Mouse (Mus musculus): ENCODE results near the gene Cenpm. TPM values are rescaled to one million over a fixed set of nuclear protein-coding genes. Genes with fewer than 3 reads are reported as not detected.

Cenpm gene
- total RNA-seq, 2 experiments from 2014 or later, result not detected

DNA sequence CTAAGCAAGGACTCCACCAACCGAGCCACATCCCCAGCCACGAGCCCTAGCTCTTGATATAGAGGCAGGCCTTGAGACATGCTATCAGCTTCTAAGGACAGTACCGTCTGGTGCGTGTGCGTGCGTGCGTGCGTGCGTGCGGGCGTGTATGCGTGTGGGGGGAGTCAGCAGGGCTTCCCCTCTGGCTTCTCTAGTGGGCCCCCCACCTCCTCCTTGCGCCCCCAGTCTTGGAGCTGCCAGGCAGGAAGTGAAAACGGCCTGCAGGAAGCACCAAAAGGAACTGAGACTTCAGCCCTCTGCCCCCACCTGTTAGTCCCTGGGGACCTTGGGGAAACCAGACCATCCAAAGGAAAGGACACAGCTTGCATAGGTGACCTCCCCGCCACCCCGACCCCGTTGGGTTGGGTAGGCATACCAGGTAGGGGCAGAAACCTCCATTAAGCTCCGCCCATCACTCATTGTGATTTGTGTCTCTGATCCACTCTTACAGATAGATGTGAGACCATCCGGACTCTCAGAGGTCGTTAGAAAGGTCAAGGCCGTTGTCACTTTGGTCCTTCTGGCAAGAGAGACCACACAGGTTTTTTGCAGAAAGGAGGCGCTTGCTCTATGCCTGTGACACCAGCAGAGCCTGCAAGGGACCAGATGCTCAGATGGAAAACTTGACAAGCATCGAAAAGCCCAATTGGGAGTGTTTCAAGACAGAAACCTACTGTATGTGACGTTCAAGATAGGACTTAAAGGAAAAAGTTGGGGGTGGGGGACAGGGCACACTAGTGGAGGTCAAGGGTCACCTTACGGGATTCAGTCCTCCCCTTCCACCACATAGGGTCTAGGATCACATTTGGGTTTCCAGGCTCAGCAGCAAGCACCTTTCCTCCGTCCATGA lies 25.5 kb downstream of the Cenpm start:
- intact Hi-C loops (cut with DNase I), result no loop called here
- no peak for DNase-seq
- no peak overlapping the region for H3K4me3 ChIP-seq
- no peak for TF ChIP-seq CTCF (IDR thresholded peaks at IDR 0.05)
- no peak overlapping the region for H3K27ac ChIP-seq

DNA sequence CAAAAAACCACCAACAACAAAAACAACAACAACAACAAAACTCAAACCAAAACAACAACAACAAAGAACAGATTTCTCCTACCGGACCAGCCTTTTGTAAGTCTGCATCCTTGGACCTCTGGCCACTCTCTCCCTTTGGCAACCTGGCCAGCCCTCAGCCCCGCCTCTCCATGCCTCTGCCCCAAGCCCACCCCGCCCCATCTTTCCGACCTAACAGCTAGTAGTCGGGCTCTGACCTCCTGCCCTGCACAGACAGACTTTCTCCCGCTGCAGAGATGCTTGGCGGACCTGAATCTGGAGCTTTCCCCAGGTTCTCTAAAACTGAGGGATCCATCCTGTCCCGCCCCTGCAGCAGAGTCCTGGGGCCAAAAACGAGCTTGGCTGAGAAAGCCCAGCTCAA lies 26.6 kb downstream of the Cenpm start:
- TF ChIP-seq CTCF (IDR thresholded peaks at IDR 0.05), result no peak
- Histone ChIP-seq H3K27ac (no peak overlapping the region), H3K4me3 (no peak overlapping the region)
- no peak for DNase-seq
- intact Hi-C loops (cut with DNase I), result no loop called here

DNA sequence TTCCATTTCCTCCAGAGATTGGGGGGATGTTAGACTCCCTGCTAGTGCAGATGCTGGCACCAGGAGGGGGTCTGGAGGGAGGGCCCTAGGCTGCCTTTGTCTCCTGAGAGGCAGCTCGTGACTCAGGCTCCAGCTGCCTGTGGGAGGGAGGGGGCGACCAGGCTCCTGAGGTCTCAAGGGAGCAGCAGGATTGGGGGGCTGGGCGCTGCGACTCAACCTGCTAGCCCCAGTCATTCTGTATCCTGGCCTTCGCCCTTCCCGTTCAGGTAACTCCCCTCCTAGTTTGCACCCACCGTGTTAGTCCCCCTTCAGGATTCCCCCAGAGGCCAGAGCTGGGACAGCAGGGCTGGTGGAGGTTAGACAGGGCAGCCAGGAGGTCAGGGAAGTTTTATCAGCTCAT lies 27.5 kb downstream of the Cenpm start:
- no peak for DNase-seq
- no peak overlapping the region for H3K27ac ChIP-seq
- no peak overlapping the region for H3K4me3 ChIP-seq
- TF ChIP-seq CTCF (IDR thresholded peaks at IDR 0.05), result no peak
- intact Hi-C loops (cut with DNase I), result no loop called here

DNA sequence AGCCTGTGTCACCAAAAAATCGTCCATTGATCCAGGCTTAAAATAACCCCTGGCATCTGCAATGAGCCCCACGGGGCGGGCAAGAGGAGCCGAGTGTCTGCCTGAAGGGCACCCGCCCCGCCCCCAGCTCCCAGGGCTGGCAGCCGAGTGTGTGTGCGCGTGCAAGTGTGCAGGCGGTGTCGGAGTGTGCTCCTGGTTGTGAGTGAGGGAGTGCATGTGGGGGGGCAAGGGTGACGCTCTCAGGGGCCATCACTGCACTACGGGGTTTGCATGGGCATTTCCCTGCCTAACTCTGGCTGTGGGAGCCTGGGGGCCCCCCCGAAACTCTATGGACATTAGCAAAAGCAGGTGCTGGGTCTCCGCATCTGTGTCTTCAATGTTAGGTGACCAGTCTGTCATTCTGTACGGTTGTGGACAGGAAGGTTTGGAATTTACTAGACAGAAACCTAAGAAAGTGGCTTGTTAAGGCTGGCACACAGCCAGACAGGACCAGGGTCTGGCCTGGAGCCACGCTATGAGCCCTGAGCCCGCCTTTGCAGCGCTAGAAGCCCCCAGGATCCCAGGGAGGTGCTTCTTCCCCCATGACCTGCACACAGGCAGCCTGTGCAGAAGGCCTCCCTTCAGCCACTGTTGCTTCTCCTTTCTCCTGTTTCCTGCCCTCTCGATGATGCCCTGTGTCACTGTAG lies 28.3 kb downstream of the Cenpm start:
- TF ChIP-seq CTCF (IDR thresholded peaks at IDR 0.05), result no peak
- Histone ChIP-seq H3K4me3 (no peak overlapping the region), H3K27ac (no peak overlapping the region)
- no peak for DNase-seq
- intact Hi-C loops (cut with DNase I), result no loop called here

DNA sequence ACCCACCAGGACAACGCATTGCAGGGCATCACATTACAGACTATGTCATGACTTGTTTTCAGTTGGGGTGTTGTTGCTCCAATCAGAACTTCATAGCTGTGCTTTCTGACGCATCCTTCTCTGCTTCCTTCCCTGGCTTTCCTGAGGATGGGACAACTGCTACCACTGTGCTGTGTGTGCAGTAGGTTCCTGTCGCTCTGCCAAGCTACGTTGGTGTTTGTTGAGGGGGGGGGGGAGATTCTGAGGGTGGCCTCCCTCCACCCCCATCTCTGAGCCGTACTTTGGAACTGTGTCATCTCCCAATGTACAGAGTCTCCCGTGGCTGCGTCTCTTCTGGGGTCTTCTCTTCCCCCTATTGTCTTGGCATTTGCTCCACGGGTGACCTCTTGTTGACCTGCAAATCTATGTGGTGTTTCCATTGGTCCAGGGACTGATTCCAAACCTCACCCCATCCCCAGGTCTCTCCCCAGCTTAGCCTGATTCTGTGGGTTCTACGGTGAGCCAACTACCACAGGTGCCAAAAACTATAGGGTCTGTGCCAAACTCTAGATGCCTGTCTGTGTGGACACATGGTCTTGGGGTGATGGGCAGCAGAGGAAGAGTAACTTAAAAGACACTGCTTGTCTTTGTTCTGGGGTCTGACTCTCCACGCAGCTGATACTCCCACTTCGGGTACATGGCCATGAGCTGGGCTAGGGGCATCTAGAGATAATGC lies 29.1 kb downstream of the Cenpm start:
- TF ChIP-seq CTCF (IDR thresholded peaks at IDR 0.05), result no peak
- no peak overlapping the region for H3K27ac ChIP-seq
- no peak overlapping the region for H3K4me3 ChIP-seq
- DNase-seq, result no peak
- intact Hi-C loops (cut with DNase I), result no loop called here

DNA sequence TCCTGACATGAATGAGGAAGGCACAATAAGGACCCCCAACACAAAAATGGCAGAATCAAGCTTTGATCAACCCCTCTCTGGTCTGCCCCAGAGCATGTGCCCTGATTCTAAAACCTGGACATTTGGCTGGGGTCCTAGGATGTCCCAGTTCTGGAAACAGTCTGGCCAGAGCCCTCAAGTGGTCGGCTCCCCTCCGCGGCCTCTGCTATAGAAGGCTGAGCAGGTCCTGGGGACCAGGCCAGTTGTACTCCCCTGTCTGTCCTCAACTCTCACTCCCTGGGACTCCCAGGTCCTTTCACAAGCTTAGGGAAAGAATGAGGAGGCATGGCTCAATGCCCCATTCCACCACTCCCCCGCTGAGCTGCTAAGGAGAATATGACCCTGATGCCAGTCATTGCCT lies 31.3 kb downstream of the Cenpm start:
- TF ChIP-seq CTCF (IDR thresholded peaks at IDR 0.05), result no peak
- intact Hi-C loops (cut with DNase I), result no loop called here
- Histone ChIP-seq H3K4me3 (no peak overlapping the region), H3K27ac (no peak overlapping the region)
- DNase-seq, result no peak

DNA sequence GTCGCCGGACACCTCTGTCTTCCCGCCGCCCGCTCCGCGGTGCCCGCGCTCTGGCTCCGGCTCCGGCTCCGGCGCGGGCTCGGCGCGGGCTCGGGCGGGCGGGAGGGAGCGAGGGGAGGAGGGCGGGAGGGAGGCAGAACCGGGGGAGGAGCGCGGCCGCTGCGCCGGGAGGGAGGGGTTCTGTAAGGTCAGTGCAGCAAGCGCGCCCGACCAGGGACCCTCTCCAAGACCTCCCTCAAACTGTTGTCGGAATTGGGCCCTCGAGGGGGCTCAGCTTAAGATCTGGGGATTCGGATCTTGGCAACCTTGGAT lies 31.8 kb downstream of the Cenpm start, which contains the start of gene Shisa8:
TSS of gene Shisa8 (minus strand) at position 64 of the 312 bp plus-strand sequence.
- Histone ChIP-seq H3K27ac (no peak within 1 kb of the TSS), H3K4me3 (peak within 1 kb of the TSS; percentile 68)
- DNase-seq, result no peak
- TF ChIP-seq CTCF (IDR thresholded peaks at IDR 0.05), result no peak
- intact Hi-C loops (cut with DNase I), result no loop called here

DNA sequence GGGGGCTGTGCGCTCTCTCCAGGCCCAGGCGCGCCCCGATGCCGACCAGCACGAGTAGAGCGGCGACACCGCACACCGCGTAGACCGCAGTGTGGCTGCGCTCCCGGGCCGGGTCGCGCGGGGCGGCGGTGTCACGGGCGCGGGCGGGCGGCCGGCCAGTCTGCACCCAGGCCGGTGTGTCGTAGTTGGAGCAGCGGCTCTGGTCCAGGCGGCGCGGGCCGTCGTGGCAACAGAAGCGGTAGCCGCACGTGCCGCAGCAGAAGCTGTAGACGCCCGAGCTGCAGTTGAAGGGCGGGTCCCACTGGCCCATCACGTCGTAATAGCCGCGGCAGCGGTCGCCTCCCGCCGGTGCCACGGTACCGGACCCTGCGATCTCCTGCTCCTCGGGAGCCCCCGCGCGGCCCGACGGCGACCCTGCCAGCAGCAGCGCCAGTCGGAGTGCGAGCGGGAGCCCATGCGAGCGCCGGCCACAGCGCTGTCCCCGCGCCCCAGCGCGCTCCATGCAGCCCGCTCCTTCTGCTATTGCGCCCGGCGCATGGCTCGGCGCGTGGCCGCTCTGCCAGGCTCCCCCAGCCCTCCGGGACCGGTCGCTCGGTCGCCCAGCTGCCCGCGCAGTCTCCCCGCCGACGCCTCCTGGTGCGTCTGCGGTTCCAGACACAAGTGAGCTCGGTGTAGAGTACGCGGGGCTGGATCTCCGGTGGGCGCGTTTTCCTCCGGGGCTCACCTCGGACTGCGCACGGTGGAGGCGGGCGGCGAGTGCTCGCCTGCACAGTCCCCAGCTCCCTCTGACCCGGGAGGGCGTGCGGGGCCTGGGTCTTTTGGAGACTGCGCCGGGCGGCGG lies 32.4 kb downstream of the Cenpm start:
- H3K27ac ChIP-seq, result no peak overlapping the region
- intact Hi-C loops (cut with DNase I), result no loop called here
- peak; percentile 50 for DNase-seq
- H3K4me3 ChIP-seq, result peak overlapping the region; percentile 68
- TF ChIP-seq CTCF (IDR thresholded peaks at IDR 0.05), result peak; percentile 7; the same call in 1 of the 2 replicates

DNA sequence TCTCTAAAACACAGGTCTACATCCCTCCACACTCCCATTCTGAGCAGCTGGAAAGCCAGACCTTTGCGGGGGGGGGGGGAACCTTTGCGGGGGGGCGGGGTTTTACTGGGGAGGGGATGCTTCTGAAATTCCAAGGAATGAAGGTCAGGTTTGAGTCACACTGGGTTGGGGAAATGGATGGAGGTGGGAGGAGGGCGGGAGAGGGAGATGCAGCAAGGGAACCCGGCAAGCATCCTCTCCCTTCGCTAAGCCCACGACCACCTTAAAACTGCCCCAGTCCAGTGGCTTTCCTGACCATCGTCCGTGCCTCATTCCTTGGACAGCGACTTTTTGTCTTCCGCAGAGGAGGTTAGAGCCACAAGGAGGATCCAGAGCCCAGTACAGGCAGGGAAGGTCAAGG lies 33.3 kb downstream of the Cenpm start:
- intact Hi-C loops (cut with DNase I), result no loop called here
- peak overlapping the region; percentile 68; the same call in 1 of the 2 replicates for H3K4me3 ChIP-seq
- no peak overlapping the region for H3K27ac ChIP-seq
- TF ChIP-seq CTCF (IDR thresholded peaks at IDR 0.05), result no peak
- no peak for DNase-seq

DNA sequence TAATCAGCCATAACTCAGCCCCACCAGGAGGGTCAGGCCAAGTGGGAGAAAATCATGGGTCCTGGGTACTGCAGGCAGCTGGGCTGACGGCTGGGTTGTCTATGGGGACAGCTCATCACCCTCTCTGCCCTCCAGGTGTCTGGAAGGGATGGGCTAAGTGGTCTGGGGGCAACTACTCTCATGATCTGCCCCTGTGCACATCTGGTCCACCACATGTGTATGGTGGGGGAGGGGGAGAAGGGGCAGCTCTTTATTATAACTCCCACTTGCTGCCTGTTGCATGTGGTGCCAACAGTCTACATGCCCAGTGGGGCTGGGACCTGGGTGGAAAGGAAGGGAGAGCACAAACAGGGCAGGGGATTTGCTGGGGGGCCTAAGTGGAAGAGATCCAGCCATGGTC lies 33.7 kb downstream of the Cenpm start:
- Histone ChIP-seq H3K27ac (no peak overlapping the region), H3K4me3 (no peak overlapping the region)
- TF ChIP-seq CTCF (IDR thresholded peaks at IDR 0.05), result no peak
- intact Hi-C loops (cut with DNase I), result no loop called here
- no peak for DNase-seq

DNA sequence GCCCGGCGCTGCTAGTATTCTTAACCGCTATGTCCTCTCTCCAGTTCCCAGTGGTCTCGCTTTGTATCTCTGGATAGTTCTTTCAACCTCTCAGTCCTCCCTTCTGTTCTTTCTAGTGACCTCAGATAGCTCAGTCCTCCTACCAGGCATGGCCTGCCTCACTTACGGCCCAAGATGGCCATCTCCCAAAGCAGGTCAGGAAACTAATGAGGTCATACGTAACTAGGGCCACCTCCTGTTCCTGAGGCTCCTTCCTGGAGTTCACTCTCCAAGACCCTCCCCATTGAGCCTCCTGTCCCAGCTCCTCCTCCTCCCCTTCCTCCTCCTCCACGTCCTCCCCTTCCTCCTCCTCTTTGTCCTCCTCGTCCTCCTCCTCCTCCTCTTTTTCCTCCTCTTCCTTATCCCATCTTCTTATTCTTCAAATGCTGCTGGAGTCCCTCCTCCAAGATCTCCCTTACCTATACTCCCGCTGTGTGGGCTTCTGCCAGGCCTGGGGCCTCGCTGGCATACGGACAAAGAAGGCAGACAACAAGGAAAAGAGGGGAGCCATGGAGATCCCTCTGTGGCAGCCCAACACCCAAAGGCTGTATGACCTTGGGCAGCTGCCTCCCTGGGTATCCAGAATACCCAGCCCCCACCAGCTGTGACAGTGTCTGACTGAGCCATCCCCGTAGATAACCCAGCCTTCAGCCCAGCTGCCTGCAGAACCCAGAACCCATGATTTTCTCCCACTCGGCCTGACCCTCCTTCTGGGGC lies 35.1 kb downstream of the Cenpm start:
- no peak for TF ChIP-seq CTCF (IDR thresholded peaks at IDR 0.05)

DNA sequence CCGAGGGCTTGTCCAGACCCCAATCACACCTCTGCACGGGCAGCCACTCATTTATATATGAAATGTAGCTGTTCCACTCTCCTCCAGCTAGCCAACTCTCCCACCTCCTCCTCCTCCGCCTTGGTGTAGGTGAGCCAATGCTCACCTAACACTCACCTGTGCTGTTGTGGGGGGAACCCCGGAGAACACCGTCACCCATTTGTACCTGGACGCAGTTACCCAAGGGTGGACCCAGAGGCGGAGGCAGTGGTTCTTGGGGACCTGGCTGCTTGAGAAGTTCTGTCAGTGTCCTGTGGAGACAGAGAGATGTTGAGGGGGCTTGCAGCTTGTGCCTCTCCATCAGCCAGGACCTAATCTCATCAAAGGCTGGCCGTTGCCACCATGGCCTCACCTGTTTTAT lies 36.2 kb downstream of the Cenpm start:
- intact Hi-C loops (cut with DNase I), result no loop called here
- no peak overlapping the region for H3K27ac ChIP-seq
- no peak overlapping the region for H3K4me3 ChIP-seq
- TF ChIP-seq CTCF (IDR thresholded peaks at IDR 0.05), result no peak
- no peak for DNase-seq

More for the DNA sequence above, 35.1 kb downstream of the Cenpm start:
- DNase-seq, result no peak
- no peak overlapping the region for H3K27ac ChIP-seq
- intact Hi-C loops (cut with DNase I), result no loop called here
- H3K4me3 ChIP-seq, result no peak overlapping the region
